Mouse (Mus musculus): Measurements from ENCODE around the gene Slc9a3r1.

DNA sequence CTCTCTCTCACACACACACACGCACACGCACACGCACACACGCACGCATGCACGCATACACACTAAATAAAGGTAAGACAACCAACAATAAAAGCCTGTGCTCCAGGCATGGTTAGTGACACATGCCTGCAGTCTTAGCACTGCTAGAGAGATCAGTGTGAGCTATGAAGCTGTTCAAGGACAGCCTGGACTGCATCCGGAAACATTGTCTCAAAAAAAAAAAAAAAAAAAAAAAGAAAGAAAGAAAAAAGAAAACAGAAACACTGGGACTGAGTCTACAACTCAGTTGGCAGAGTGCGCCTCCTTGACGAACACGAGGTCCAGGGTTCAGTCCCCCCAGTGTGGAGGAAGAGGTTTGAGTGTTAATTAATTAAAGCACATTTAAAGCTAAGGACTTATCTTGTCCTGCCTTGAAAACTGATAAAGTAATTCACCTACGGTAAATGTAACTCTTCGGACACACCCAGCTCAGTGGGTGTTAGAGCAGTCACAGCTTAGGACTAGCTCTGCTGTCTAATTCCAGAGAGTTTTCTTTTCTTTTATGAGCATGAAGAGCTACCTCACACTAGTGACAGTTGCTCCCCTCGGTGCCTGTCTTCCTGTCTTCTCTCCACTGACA lies 33.5 kb upstream of the Slc9a3r1 start:
- no peak for TF ChIP-seq CTCF (IDR thresholded peaks at IDR 0.05; ENCODE audit: extremely low read depth, insufficient read depth, low read length)
- no peak for TF ChIP-seq POLR2A (IDR thresholded peaks at IDR 0.05; ENCODE audit: extremely low read depth, insufficient read depth, low read length)

Data from cortical plate, adult 2 months (tissue).